Mouse (Mus musculus) midbrain, postnatal 0 days (tissue): ENCODE data around the gene C730034F03Rik. TPM values are rescaled to one million over a fixed set of nuclear protein-coding genes. Genes with fewer than 3 reads are reported as not detected.
"Not testable (repeated sequence)": the region's sequence is repeated elsewhere in the genome, so short reads cannot be mapped to it uniquely, and the experiment has no call there.

Source experiments
- ATAC-seq: fragments of 200-750 bp; cut with Nextera tagmentation; 2 replicates; pipeline ENCODE4 v1.8.0; 2017; ENCODE audit warnings: moderate number of reproducible peaks, mild to moderate bottlenecking, moderate TSS enrichment, moderate library complexity; ENCODE audit not compliant: low FRiP score
- DNase-seq: peaks from one replicate; pipeline ENCODE4 v3.0.0-alpha.2; 2015; ENCODE audit warnings: low spot score
- H3K27ac ChIP-seq: fragments of 300-500 bp; sonication (generic); 2 replicates; pipeline ENCODE4 v1.5.1; 2014; ENCODE audit warnings: low read depth, mild to moderate bottlenecking, low read length, mixed read lengths
- H3K27me3 ChIP-seq: fragments of 300-500 bp; sonication (generic); 2 replicates; pipeline ENCODE4 v1.6.1; 2014; ENCODE audit warnings: low read length, control low read depth, mixed read lengths; ENCODE audit not compliant: insufficient read depth
- H3K36me3 ChIP-seq: fragments of 300-500 bp; sonication (generic); 2 replicates; pipeline ENCODE4 v1.6.1; 2014; ENCODE audit warnings: low read length, control low read depth, mixed read lengths; ENCODE audit not compliant: insufficient read depth
- H3K4me1 ChIP-seq: fragments of 300-500 bp; sonication (generic); 2 replicates; pipeline ENCODE4 v1.6.1; 2014; ENCODE audit warnings: mild to moderate bottlenecking, control low read depth, antibody characterized with exemption, low read length, mixed read lengths; ENCODE audit not compliant: insufficient read depth
- H3K4me2 ChIP-seq: fragments of 300-500 bp; sonication (generic); 2 replicates; pipeline ENCODE4 v1.6.1; 2014; ENCODE audit warnings: low read depth, mild to moderate bottlenecking, low read length, mixed read lengths; ENCODE audit not compliant: poor library complexity, severe bottlenecking
- H3K4me3 ChIP-seq: fragments of 300-500 bp; sonication (generic); 2 replicates; pipeline ENCODE4 v1.5.1; 2014; ENCODE audit warnings: low read depth, mild to moderate bottlenecking, low read length, moderate library complexity
- H3K9ac ChIP-seq: fragments of 300-500 bp; sonication (generic); replicated peaks from 2 replicates; pipeline ENCODE4 v1.6.1; 2014; ENCODE audit warnings: mild to moderate bottlenecking, low read length, moderate library complexity, mixed read lengths; ENCODE audit not compliant: poor library complexity, severe bottlenecking
- H3K9me3 ChIP-seq: fragments of 300-500 bp; sonication (generic); 2 replicates; pipeline ENCODE4 v1.6.1; 2016; ENCODE audit warnings: low read length, control low read depth
- CTCF ChIP-seq: IDR thresholded peaks from 2 replicates; pipeline ENCODE4 v1.5.1; 2016; ENCODE audit warnings: antibody characterized with exemption, mild to moderate bottlenecking
- WGBS: fragments of 180-500 bp; shearing (Covaris S2); extraction: QIAGEN DNeasy Blood & Tissue Kit; methylation state at CpG from one replicate; pipeline ENCODE4 v1.1.7; 2014; 5-methylcytosine and 5-hydroxymethylcytosine counted together
- polyA plus RNA-seq: library from polyadenylated mRNA; unstranded; fragments of >200 nt; fragmentation: Nextera tagmentation; extraction: Ambion mirVana; gene quantifications from 2 replicates; pipeline ENCODE4 v1.2.1, GENCODE M21; 2015
- total RNA-seq: library from RNA; depleted of rRNA; stranded (reverse); fragments of >200 nt; gene quantifications from 2 replicates; pipeline ENCODE4 v1.2.3, GENCODE M21; 2014

The C730034F03Rik gene
- total and polyA plus RNA-seq, 2 experiments from 2014 or later = 1.2 to 3.9 TPM

- Histone ChIP-seq H3K4me1 (0 out of 2 replicates have a peak, but pooled peaks cover 2% of the 10 kb centered on the region), H3K36me3 (peaks cover 22% of the 10 kb centered on the region), H3K4me2 (peak overlapping the region; percentile 96), H3K9ac (peak overlapping the region; percentile 66; the same call in 1 of the 2 replicates), H3K4me3 (peak overlapping the region; percentile 76), H3K27me3 (no peaks in the 10 kb centered on the region), H3K9me3 (no peaks in the 10 kb centered on the region), H3K27ac (peak overlapping the region; percentile 93)
- DNase-seq (no peak), ATAC-seq (no peak)
- 48% methylated on average over 6 of the region's 6 CpGs for WGBS
- TF ChIP-seq CTCF = peak; percentile 37
Observed at GRCm38 (mm10) chr15:89430341-89430740, 952 bp downstream of the C730034F03Rik start.

GRCm38 (mm10) chr15:89430771-89431170, 1.4 kb downstream of the C730034F03Rik start:
- ATAC-seq, H3K27ac ChIP-seq, H3K9ac ChIP-seq, H3K9me3 ChIP-seq, H3K27me3 ChIP-seq, H3K4me2 ChIP-seq, H3K4me1 ChIP-seq, H3K4me3 ChIP-seq, DNase-seq: not testable (repeated sequence)
- 89% methylated on average over 9 of the region's 9 CpGs for WGBS
- peaks cover 19% of the 10 kb centered on the region for H3K36me3 ChIP-seq

- Histone ChIP-seq H3K27me3 (no peaks in the 10 kb centered on the region), H3K4me2 (no peak overlapping the region), H3K4me3 (no peak overlapping the region), H3K9me3 (no peaks in the 10 kb centered on the region), H3K36me3 (peaks cover 14% of the 10 kb centered on the region), H3K4me1 (0 out of 2 replicates have a peak, but pooled peaks cover 2% of the 10 kb centered on the region), H3K27ac (no peak overlapping the region), H3K9ac (no peak overlapping the region)
- WGBS = 89% methylated on average over 3 of the region's 3 CpGs
- ATAC-seq (no peak), DNase-seq (no peak)
- no peak for TF ChIP-seq CTCF
Observed at GRCm38 (mm10) chr15:89431271-89431670, 1.9 kb downstream of the C730034F03Rik start.

- DNase-seq = no peak
- no peaks in the 10 kb centered on the region for H3K9me3 ChIP-seq
- no peak overlapping the region for H3K4me3 ChIP-seq
- WGBS = 92% methylated on average over 6 of the region's 6 CpGs
- no peak for ATAC-seq
- TF ChIP-seq CTCF = no peak
- H3K36me3 ChIP-seq = peaks cover 9% of the 10 kb centered on the region
- 0 out of 2 replicates have a peak, but pooled peaks cover 2% of the 10 kb centered on the region for H3K4me1 ChIP-seq
- no peak overlapping the region for H3K9ac ChIP-seq
- H3K27me3 ChIP-seq = no peaks in the 10 kb centered on the region
- H3K27ac ChIP-seq = no peak overlapping the region
- H3K4me2 ChIP-seq = no peak overlapping the region
Observed at GRCm38 (mm10) chr15:89431806-89432205, 2.4 kb downstream of the C730034F03Rik start.

GRCm38 (mm10) chr15:89432946-89433345, 3.6 kb downstream of the C730034F03Rik start:
- Histone ChIP-seq H3K27ac (no peak overlapping the region), H3K9ac (no peak overlapping the region), H3K36me3 (no peaks in the 10 kb centered on the region), H3K4me2 (no peak overlapping the region), H3K9me3 (no peaks in the 10 kb centered on the region), H3K4me1 (0 out of 2 replicates have a peak, but pooled peaks cover 2% of the 10 kb centered on the region), H3K27me3 (no peaks in the 10 kb centered on the region), H3K4me3 (no peak overlapping the region)
- 87% methylated on average over 4 of the region's 4 CpGs for WGBS
- TF ChIP-seq CTCF = no peak
- ATAC-seq (no peak), DNase-seq (no peak)

GRCm38 (mm10) chr15:89434136-89434535, 4.7 kb downstream of the C730034F03Rik start:
- ATAC-seq (no peak), DNase-seq (no peak)
- Histone ChIP-seq H3K9me3 (no peaks in the 10 kb centered on the region), H3K4me3 (no peak overlapping the region), H3K4me2 (no peak overlapping the region), H3K9ac (no peak overlapping the region), H3K27me3 (no peaks in the 10 kb centered on the region), H3K36me3 (no peaks in the 10 kb centered on the region), H3K4me1 (0 out of 2 replicates have a peak, but pooled peaks cover 2% of the 10 kb centered on the region), H3K27ac (no peak overlapping the region)
- 73% methylated on average over 3 of the region's 3 CpGs for WGBS
- no peak for TF ChIP-seq CTCF
